Mouse (Mus musculus): ENCODE results near the gene Ppm1f. TPM values are rescaled to one million over a fixed set of nuclear protein-coding genes. Genes with fewer than 3 reads are reported as not detected.

Ppm1f gene
- polyA plus RNA-seq, 1 experiment from 2014 or later, result 24.3 TPM

DNA sequence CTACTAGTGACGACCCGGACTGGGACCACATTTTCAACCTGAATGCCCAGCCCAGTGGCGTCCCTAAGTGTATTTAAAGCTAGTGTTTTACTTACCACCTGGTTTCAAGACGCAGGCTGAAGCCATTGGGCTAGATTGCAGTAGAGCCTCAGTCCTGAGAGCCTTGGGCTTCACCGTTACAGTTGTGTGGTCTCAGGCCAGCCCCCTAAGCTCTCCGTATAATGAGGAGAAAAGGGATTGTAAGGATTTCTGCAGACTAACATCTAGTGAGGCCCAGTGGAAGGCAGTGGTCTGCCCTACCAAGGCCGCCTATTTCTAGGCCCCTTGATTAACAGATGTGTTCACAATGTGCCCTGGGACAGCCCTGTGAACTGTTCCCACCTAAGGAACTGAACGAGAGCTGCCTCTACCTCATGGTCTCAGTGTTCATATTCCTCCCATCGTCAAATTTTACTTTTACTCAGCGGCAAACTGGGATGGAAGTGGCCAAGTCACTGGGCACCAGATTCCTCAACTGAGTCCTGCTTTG lies 851 bp downstream of the Ppm1f start:
- Histone ChIP-seq H3K27me3 (ENCODE audit: control insufficient read depth, insufficient read depth, low read length) (no peaks in the 10 kb centered on the region), H3K27ac (ENCODE audit: low read depth, low read length) (no peak overlapping the region), H3K4me3 (ENCODE audit: low read depth, low read length) (peak overlapping the region; percentile 41), H3K9me3 (ENCODE audit: control insufficient read depth, low read length) (no peaks in the 10 kb centered on the region), H3K36me3 (ENCODE audit: control insufficient read depth, insufficient read depth, low read length) (no peaks in the 10 kb centered on the region), H3K4me1 (ENCODE audit: control insufficient read depth, insufficient read depth, low read length) (no peaks in the 10 kb centered on the region), H3K9ac (ENCODE audit: low read length) (peak overlapping the region; percentile 53), H3K4me2 (ENCODE audit: low read depth) (peak overlapping the region; percentile 69)
- 34% methylated on average over 10 of the region's 10 CpGs for WGBS
- DNase-seq (ENCODE audit: low spot score), result no peak
- no peak for ATAC-seq (ENCODE audit: insufficient read depth, low FRiP score, low TSS enrichment)

DNA sequence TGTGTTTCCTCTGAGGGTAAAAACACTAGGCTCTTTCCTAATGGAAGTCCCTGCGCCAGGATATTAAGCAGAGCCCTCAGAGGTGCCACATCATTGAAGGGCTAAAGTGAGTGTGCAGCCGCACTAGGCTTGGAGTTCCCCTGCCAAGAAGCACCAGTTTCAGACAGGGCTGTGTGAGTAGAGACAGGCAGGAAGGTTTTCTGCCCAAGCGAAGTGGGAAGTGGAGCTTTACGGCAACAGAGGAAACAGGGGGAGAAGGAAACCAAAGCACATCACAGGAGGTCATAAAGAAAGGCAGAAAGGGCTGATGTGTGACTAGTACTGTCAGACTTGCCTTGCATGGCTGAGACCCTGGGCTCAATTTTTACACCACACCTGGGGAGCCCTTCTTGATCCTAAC lies 6.1 kb downstream of the Ppm1f start:
- H3K27ac ChIP-seq (ENCODE audit: low read depth, low read length), result no peak overlapping the region
- peaks cover 4% of the 10 kb centered on the region; the same call in 1 of the 2 replicates for H3K36me3 ChIP-seq (ENCODE audit: control insufficient read depth, insufficient read depth, low read length)
- DNase-seq (ENCODE audit: low spot score) (no peak), ATAC-seq (ENCODE audit: insufficient read depth, low FRiP score, low TSS enrichment) (no peak)
- H3K9me3 ChIP-seq (ENCODE audit: control insufficient read depth, low read length), result no peaks in the 10 kb centered on the region
- 86% methylated on average over 4 of the region's 4 CpGs for WGBS
- H3K4me2 ChIP-seq (ENCODE audit: low read depth), result no peak overlapping the region
- no peak overlapping the region for H3K4me3 ChIP-seq (ENCODE audit: low read depth, low read length)
- H3K9ac ChIP-seq (ENCODE audit: low read length), result no peak overlapping the region
- no peaks in the 10 kb centered on the region for H3K4me1 ChIP-seq (ENCODE audit: control insufficient read depth, insufficient read depth, low read length)
- H3K27me3 ChIP-seq (ENCODE audit: control insufficient read depth, insufficient read depth, low read length), result no peaks in the 10 kb centered on the region

- Histone ChIP-seq H3K4me3 (ENCODE audit: low read depth, low read length) (no peak overlapping the region), H3K9ac (ENCODE audit: low read length) (no peak overlapping the region), H3K4me1 (ENCODE audit: control insufficient read depth, insufficient read depth, low read length) (no peaks in the 10 kb centered on the region), H3K27me3 (ENCODE audit: control insufficient read depth, insufficient read depth, low read length) (no peaks in the 10 kb centered on the region), H3K4me2 (ENCODE audit: low read depth) (no peak overlapping the region), H3K9me3 (ENCODE audit: control insufficient read depth, low read length) (no peaks in the 10 kb centered on the region), H3K27ac (ENCODE audit: low read depth, low read length) (0 out of 2 replicates have a peak overlapping the region, but pooled peaks have one; percentile 4), H3K36me3 (ENCODE audit: control insufficient read depth, insufficient read depth, low read length) (peaks cover 4% of the 10 kb centered on the region; the same call in 1 of the 2 replicates)
- DNase-seq (ENCODE audit: low spot score), result no peak
- no peak for ATAC-seq (ENCODE audit: insufficient read depth, low FRiP score, low TSS enrichment)
- 87% methylated on average over 5 of the region's 5 CpGs for WGBS
Measured at GRCm38 (mm10) chr16:16903188-16903587, 6.9 kb downstream of the Ppm1f start.

GRCm38 (mm10) chr16:16907799-16908198 lies 11.5 kb downstream of the Ppm1f start:
- no peak overlapping the region for H3K4me2 ChIP-seq (ENCODE audit: low read depth)
- H3K27ac ChIP-seq (ENCODE audit: low read depth, low read length), result no peak overlapping the region
- peaks cover 8% of the 10 kb centered on the region for H3K36me3 ChIP-seq (ENCODE audit: control insufficient read depth, insufficient read depth, low read length)
- no peak overlapping the region for H3K4me3 ChIP-seq (ENCODE audit: low read depth, low read length)
- no peaks in the 10 kb centered on the region for H3K27me3 ChIP-seq (ENCODE audit: control insufficient read depth, insufficient read depth, low read length)
- H3K4me1 ChIP-seq (ENCODE audit: control insufficient read depth, insufficient read depth, low read length), result no peaks in the 10 kb centered on the region; the same call in 1 of the 2 replicates
- 89% methylated on average over 6 of the region's 6 CpGs for WGBS
- ATAC-seq (ENCODE audit: insufficient read depth, low FRiP score, low TSS enrichment), result no peak
- H3K9ac ChIP-seq (ENCODE audit: low read length), result no peak overlapping the region
- no peak for DNase-seq (ENCODE audit: low spot score)
- H3K9me3 ChIP-seq (ENCODE audit: control insufficient read depth, low read length), result no peaks in the 10 kb centered on the region

DNA sequence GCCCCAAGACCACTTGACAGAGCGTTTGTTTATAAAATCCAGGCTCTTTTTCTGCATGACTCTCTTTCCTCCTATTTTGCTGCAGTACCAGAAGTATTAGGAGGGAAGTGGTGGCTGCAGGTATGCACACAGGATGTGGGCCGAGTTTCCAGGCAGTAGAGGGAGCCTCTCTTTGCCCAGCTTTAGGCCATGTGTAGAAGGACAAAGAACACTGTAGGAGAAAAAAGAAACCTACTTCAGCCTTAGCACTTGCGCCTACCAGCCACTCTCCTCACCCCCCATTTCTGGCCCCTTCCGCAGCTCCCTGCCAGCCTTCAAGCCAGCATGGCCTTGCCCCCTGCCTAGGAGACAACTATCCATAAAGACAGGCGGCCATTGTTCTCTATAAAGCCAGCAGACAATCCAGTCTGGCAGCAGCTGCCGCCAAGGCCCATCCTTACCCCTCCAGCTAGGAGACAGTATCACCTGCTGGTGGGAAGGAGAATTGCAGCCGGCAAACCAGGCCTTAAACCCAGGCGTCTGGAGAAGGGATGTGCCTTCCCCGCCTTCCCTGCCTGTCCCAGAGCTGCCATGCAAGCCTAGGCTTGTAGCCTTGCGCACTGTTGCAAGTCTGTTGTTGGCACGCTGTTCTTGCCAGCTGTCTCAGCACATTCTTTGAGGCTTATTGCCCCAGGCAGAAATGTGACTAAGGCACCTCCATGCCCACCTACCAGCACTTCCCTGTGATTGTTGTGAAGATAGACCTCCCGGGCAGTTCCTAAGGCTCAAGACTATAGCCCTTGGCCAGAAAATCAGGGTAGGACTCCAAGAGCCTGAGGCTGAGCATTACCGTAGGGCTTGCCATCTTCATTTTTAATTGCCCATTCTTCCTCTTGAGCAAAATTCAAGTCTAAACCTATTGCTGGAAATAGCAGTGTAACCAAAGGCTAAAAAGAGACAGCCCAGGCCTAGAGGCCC lies 15.7 kb downstream of the Ppm1f start:
- ATAC-seq (ENCODE audit: insufficient read depth, low FRiP score, low TSS enrichment), result peak; percentile 98
- peak overlapping the region; percentile 33; the same call in 1 of the 2 replicates for H3K9ac ChIP-seq (ENCODE audit: low read length)

GRCm38 (mm10) chr16:16913440-16913839 lies 17.2 kb downstream of the Ppm1f start:
- no peak for ATAC-seq (ENCODE audit: insufficient read depth, low FRiP score, low TSS enrichment)
- DNase-seq (ENCODE audit: low spot score), result no peak
- H3K9ac ChIP-seq (ENCODE audit: low read length), result no peak overlapping the region
- no peak overlapping the region for H3K4me2 ChIP-seq (ENCODE audit: low read depth)
- H3K4me3 ChIP-seq (ENCODE audit: low read depth, low read length), result no peak overlapping the region
- H3K9me3 ChIP-seq (ENCODE audit: control insufficient read depth, low read length), result no peaks in the 10 kb centered on the region
- WGBS, result 77% methylated on average over 1 of the region's 1 CpGs
- H3K27me3 ChIP-seq (ENCODE audit: control insufficient read depth, insufficient read depth, low read length), result no peaks in the 10 kb centered on the region
- no peaks in the 10 kb centered on the region; the same call in 1 of the 2 replicates for H3K4me1 ChIP-seq (ENCODE audit: control insufficient read depth, insufficient read depth, low read length)
- no peak overlapping the region for H3K27ac ChIP-seq (ENCODE audit: low read depth, low read length)
- peaks cover 13% of the 10 kb centered on the region for H3K36me3 ChIP-seq (ENCODE audit: control insufficient read depth, insufficient read depth, low read length)

More for the DNA sequence above, 15.7 kb downstream of the Ppm1f start:
- no peaks in the 10 kb centered on the region for H3K9me3 ChIP-seq (ENCODE audit: control insufficient read depth, low read length)
- peak; percentile 88 for DNase-seq (ENCODE audit: low spot score)
- H3K36me3 ChIP-seq (ENCODE audit: control insufficient read depth, insufficient read depth, low read length), result peaks cover 4% of the 10 kb centered on the region; the same call in 1 of the 2 replicates
- 35% methylated on average over 13 of the region's 13 CpGs for WGBS
- H3K27me3 ChIP-seq (ENCODE audit: control insufficient read depth, insufficient read depth, low read length), result no peaks in the 10 kb centered on the region
- H3K27ac ChIP-seq (ENCODE audit: low read depth, low read length), result peak overlapping the region; percentile 80
- H3K4me2 ChIP-seq (ENCODE audit: low read depth), result no peak overlapping the region
- H3K4me1 ChIP-seq (ENCODE audit: control insufficient read depth, insufficient read depth, low read length), result no peaks in the 10 kb centered on the region; the same call in 1 of the 2 replicates
- no peak overlapping the region for H3K4me3 ChIP-seq (ENCODE audit: low read depth, low read length)

GRCm38 (mm10) chr16:16918441-16919117 lies 22.3 kb downstream of the Ppm1f start:
- Histone ChIP-seq H3K9ac (ENCODE audit: low read length) (no peak overlapping the region), H3K27me3 (ENCODE audit: control insufficient read depth, insufficient read depth, low read length) (no peaks in the 10 kb centered on the region), H3K4me2 (ENCODE audit: low read depth) (no peak overlapping the region), H3K9me3 (ENCODE audit: control insufficient read depth, low read length) (no peaks in the 10 kb centered on the region), H3K4me1 (ENCODE audit: control insufficient read depth, insufficient read depth, low read length) (no peaks in the 10 kb centered on the region), H3K27ac (ENCODE audit: low read depth, low read length) (no peak overlapping the region), H3K36me3 (ENCODE audit: control insufficient read depth, insufficient read depth, low read length) (peaks cover 13% of the 10 kb centered on the region), H3K4me3 (ENCODE audit: low read depth, low read length) (no peak overlapping the region)
- ATAC-seq (ENCODE audit: insufficient read depth, low FRiP score, low TSS enrichment), result no peak
- DNase-seq (ENCODE audit: low spot score), result no peak
- 95% methylated on average over 7 of the region's 7 CpGs for WGBS

DNA sequence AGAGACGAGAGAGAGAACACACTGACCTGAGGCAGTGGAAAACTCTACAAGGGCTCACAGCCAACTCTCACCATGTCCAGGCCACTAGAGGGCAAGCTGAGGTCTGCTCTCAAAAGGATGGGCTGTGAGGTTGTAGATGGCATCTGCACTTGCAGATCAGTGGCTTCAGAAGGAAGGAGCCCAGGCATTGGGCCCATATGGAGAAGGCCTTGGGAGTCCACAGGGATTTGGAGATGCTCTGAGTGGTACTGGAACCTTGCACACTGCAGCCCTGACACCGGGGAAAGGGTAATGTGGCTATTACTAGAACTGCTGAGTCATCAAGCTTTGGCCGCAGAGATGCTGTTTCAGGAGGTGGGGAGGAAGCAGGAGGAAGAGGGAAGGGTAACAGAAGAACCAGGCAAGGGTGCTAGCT lies 24.8 kb downstream of the Ppm1f start:
- H3K9me3 ChIP-seq (ENCODE audit: control insufficient read depth, low read length), result no peaks in the 10 kb centered on the region
- H3K4me3 ChIP-seq (ENCODE audit: low read depth, low read length), result no peak overlapping the region
- H3K27me3 ChIP-seq (ENCODE audit: control insufficient read depth, insufficient read depth, low read length), result no peaks in the 10 kb centered on the region
- H3K36me3 ChIP-seq (ENCODE audit: control insufficient read depth, insufficient read depth, low read length), result peaks cover 13% of the 10 kb centered on the region
- H3K4me1 ChIP-seq (ENCODE audit: control insufficient read depth, insufficient read depth, low read length), result no peaks in the 10 kb centered on the region
- ATAC-seq (ENCODE audit: insufficient read depth, low FRiP score, low TSS enrichment), result no peak
- DNase-seq (ENCODE audit: low spot score), result no peak
- no peak overlapping the region for H3K27ac ChIP-seq (ENCODE audit: low read depth, low read length)
- WGBS, result 71% methylated on average over 3 of the region's 3 CpGs
- H3K9ac ChIP-seq (ENCODE audit: low read length), result no peak overlapping the region
- H3K4me2 ChIP-seq (ENCODE audit: low read depth), result no peak overlapping the region
